Mouse (Mus musculus) embryonic facial prominence, embryonic 15.5 days (tissue): ENCODE measurements around the gene Mr1. TPM values are rescaled to one million over a fixed set of nuclear protein-coding genes. Genes with fewer than 3 reads are reported as not detected.

Experiments
- ATAC-seq: fragments of 200-750 bp; cut with Nextera tagmentation; 2 replicates; pipeline ENCODE4 v1.8.0; 2017; ENCODE audit warnings: low read depth, moderate TSS enrichment; ENCODE audit not compliant: insufficient number of reproducible peaks, low FRiP score, low TSS enrichment
- H3K27ac ChIP-seq: fragments of 300-500 bp; sonication (generic); replicated peaks from 2 replicates; pipeline ENCODE4 v1.5.1; 2015; ENCODE audit warnings: mild to moderate bottlenecking, inconsistent platforms
- H3K27me3 ChIP-seq: fragments of 300-500 bp; sonication (generic); 2 replicates; pipeline ENCODE4 v1.6.1; 2015; ENCODE audit warnings: inconsistent platforms
- H3K36me3 ChIP-seq: fragments of 300-500 bp; sonication (generic); 2 replicates; pipeline ENCODE4 v1.6.1; 2015; ENCODE audit warnings: mild to moderate bottlenecking, inconsistent platforms
- H3K4me1 ChIP-seq: fragments of 300-500 bp; sonication (generic); 2 replicates; pipeline ENCODE4 v1.6.1; 2015; ENCODE audit warnings: inconsistent platforms
- H3K4me2 ChIP-seq: fragments of 300-500 bp; sonication (generic); replicated peaks from 2 replicates; pipeline ENCODE4 v1.6.1; 2015; ENCODE audit warnings: mild to moderate bottlenecking, inconsistent platforms
- H3K4me3 ChIP-seq: fragments of 300-500 bp; sonication (generic); replicated peaks from 2 replicates; pipeline ENCODE4 v1.5.1; 2015; ENCODE audit warnings: mild to moderate bottlenecking, inconsistent platforms
- H3K9ac ChIP-seq: fragments of 300-500 bp; sonication (generic); 2 replicates; pipeline ENCODE4 v1.6.1; 2015; ENCODE audit warnings: inconsistent platforms
- H3K9me3 ChIP-seq: fragments of 300-500 bp; sonication (generic); replicated peaks from 2 replicates; pipeline ENCODE4 v1.6.1; 2016; ENCODE audit warnings: inconsistent platforms
- WGBS: fragments of 180-500 bp; shearing (Covaris S2); methylation state at CpG from one replicate; pipeline ENCODE4 v1.1.7; 2015; 5-methylcytosine and 5-hydroxymethylcytosine counted together
- polyA plus RNA-seq: library from polyadenylated mRNA; unstranded; fragments of >200 nt; fragmentation: Nextera tagmentation; extraction: Ambion mirVana; gene quantifications from 2 replicates; pipeline ENCODE4 v1.2.1, GENCODE M21; 2015

Mr1 gene
- polyA plus RNA-seq, 1 experiment from 2014 or later, result 11.3 TPM

GRCm38 (mm10) chr1:155127429-155127934 lies 19.1 kb downstream of the Mr1 start:
- WGBS, result 57% methylated on average over 5 of the region's 5 CpGs
- H3K4me2 ChIP-seq, result no peak overlapping the region
- H3K9ac ChIP-seq, result no peak overlapping the region
- H3K9me3 ChIP-seq, result no peaks in the 10 kb centered on the region
- no peak for ATAC-seq
- H3K4me1 ChIP-seq, result peaks cover 11% of the 10 kb centered on the region; the same call in 1 of the 2 replicates
- H3K27me3 ChIP-seq, result no peaks in the 10 kb centered on the region
- no peak overlapping the region for H3K27ac ChIP-seq
- H3K4me3 ChIP-seq, result no peak overlapping the region
- peaks cover 8% of the 10 kb centered on the region; the same call in 1 of the 2 replicates for H3K36me3 ChIP-seq

GRCm38 (mm10) chr1:155126716-155127115 lies 19.9 kb downstream of the Mr1 start:
- no peak overlapping the region for H3K9ac ChIP-seq
- no peak overlapping the region for H3K4me2 ChIP-seq
- H3K27me3 ChIP-seq, result no peaks in the 10 kb centered on the region
- 52% methylated on average over 5 of the region's 5 CpGs for WGBS
- peaks cover 11% of the 10 kb centered on the region; the same call in 1 of the 2 replicates for H3K4me1 ChIP-seq
- peaks cover 7% of the 10 kb centered on the region; the same call in 1 of the 2 replicates for H3K36me3 ChIP-seq
- ATAC-seq, result no peak
- H3K9me3 ChIP-seq, result no peaks in the 10 kb centered on the region
- H3K4me3 ChIP-seq, result no peak overlapping the region
- H3K27ac ChIP-seq, result no peak overlapping the region

GRCm38 (mm10) chr1:155124397-155124796 lies 22.2 kb downstream of the Mr1 start:
- H3K27me3 ChIP-seq, result no peaks in the 10 kb centered on the region
- H3K4me1 ChIP-seq, result peaks cover 11% of the 10 kb centered on the region; the same call in 1 of the 2 replicates
- H3K4me2 ChIP-seq, result no peak overlapping the region

GRCm38 (mm10) chr1:155121977-155122939 lies 24.4 kb downstream of the Mr1 start:
- Histone ChIP-seq H3K4me3 (no peak overlapping the region), H3K4me2 (no peak overlapping the region), H3K4me1 (peaks cover 9% of the 10 kb centered on the region; the same call in 1 of the 2 replicates), H3K27me3 (no peaks in the 10 kb centered on the region), H3K9me3 (no peaks in the 10 kb centered on the region), H3K9ac (no peak overlapping the region), H3K36me3 (no peaks in the 10 kb centered on the region), H3K27ac (no peak overlapping the region)
- ATAC-seq, result no peak
- 72% methylated on average over 21 of the region's 21 CpGs for WGBS

More at GRCm38 (mm10) chr1:155124397-155124796, 22.2 kb downstream of the Mr1 start:
- Histone ChIP-seq H3K36me3 (no peaks in the 10 kb centered on the region), H3K9ac (no peak overlapping the region), H3K4me3 (no peak overlapping the region), H3K9me3 (no peaks in the 10 kb centered on the region), H3K27ac (no peak overlapping the region)
- no peak for ATAC-seq
- WGBS, result 93% methylated on average over 5 of the region's 5 CpGs

- no peaks in the 10 kb centered on the region for H3K36me3 ChIP-seq
- no peaks in the 10 kb centered on the region for H3K4me1 ChIP-seq
- no peak overlapping the region for H3K9ac ChIP-seq
- H3K4me3 ChIP-seq, result no peak overlapping the region
- H3K9me3 ChIP-seq, result no peaks in the 10 kb centered on the region
- ATAC-seq, result no peak
- no peaks in the 10 kb centered on the region for H3K27me3 ChIP-seq
- no peak overlapping the region for H3K27ac ChIP-seq
- WGBS, result 81% methylated on average over 1 of the region's 1 CpGs
- no peak overlapping the region for H3K4me2 ChIP-seq
Observed at GRCm38 (mm10) chr1:155119719-155120118, 26.9 kb downstream of the Mr1 start.

GRCm38 (mm10) chr1:155113946-155114345 lies 32.7 kb downstream of the Mr1 start:
- H3K27ac ChIP-seq, result 0 out of 2 replicates have a peak overlapping the region, but pooled peaks have one; percentile 28
- H3K36me3 ChIP-seq, result no peaks in the 10 kb centered on the region
- 12% methylated on average over 3 of the region's 3 CpGs for WGBS
- no peaks in the 10 kb centered on the region for H3K27me3 ChIP-seq
- no peaks in the 10 kb centered on the region for H3K9me3 ChIP-seq
- no peak overlapping the region for H3K9ac ChIP-seq
- ATAC-seq, result no peak
- no peak overlapping the region for H3K4me3 ChIP-seq
- no peak overlapping the region for H3K4me2 ChIP-seq
- H3K4me1 ChIP-seq, result peaks cover 10% of the 10 kb centered on the region

GRCm38 (mm10) chr1:155112875-155113274 lies 33.7 kb downstream of the Mr1 start:
- Histone ChIP-seq H3K4me2 (no peak overlapping the region), H3K9me3 (no peaks in the 10 kb centered on the region), H3K9ac (no peak overlapping the region), H3K36me3 (no peaks in the 10 kb centered on the region), H3K4me1 (peaks cover 17% of the 10 kb centered on the region), H3K4me3 (no peak overlapping the region), H3K27me3 (no peaks in the 10 kb centered on the region), H3K27ac (no peak overlapping the region)
- WGBS, result 85% methylated on average over 1 of the region's 1 CpGs
- ATAC-seq, result no peak

GRCm38 (mm10) chr1:155112118-155112517 lies 34.5 kb downstream of the Mr1 start:
- Histone ChIP-seq H3K36me3 (no peaks in the 10 kb centered on the region), H3K4me1 (peaks cover 17% of the 10 kb centered on the region), H3K4me3 (no peak overlapping the region), H3K9ac (no peak overlapping the region), H3K27ac (no peak overlapping the region), H3K4me2 (no peak overlapping the region), H3K27me3 (no peaks in the 10 kb centered on the region), H3K9me3 (no peaks in the 10 kb centered on the region)
- ATAC-seq, result no peak
- 54% methylated on average over 4 of the region's 4 CpGs for WGBS

GRCm38 (mm10) chr1:155111491-155111890 lies 35.1 kb downstream of the Mr1 start:
- Histone ChIP-seq H3K27me3 (no peaks in the 10 kb centered on the region), H3K36me3 (no peaks in the 10 kb centered on the region), H3K4me2 (no peak overlapping the region), H3K9ac (no peak overlapping the region), H3K27ac (no peak overlapping the region), H3K4me3 (no peak overlapping the region), H3K4me1 (peaks cover 17% of the 10 kb centered on the region), H3K9me3 (no peaks in the 10 kb centered on the region)
- ATAC-seq, result no peak
- 35% methylated on average over 6 of the region's 6 CpGs for WGBS

GRCm38 (mm10) chr1:155109387-155110350 lies 36.9 kb downstream of the Mr1 start:
- WGBS, result 11% methylated on average over 18 of the region's 18 CpGs
- Histone ChIP-seq H3K9me3 (no peaks in the 10 kb centered on the region), H3K4me2 (peak overlapping the region; percentile 33), H3K27me3 (no peaks in the 10 kb centered on the region), H3K9ac (no peak overlapping the region), H3K36me3 (no peaks in the 10 kb centered on the region), H3K4me1 (peaks cover 17% of the 10 kb centered on the region), H3K4me3 (peak overlapping the region; percentile 1; the same call in 1 of the 2 replicates), H3K27ac (peak overlapping the region; percentile 19; the same call in 1 of the 2 replicates)
- ATAC-seq, result no peak
